Mouse (Mus musculus): Measurements from ENCODE around the gene Tmem115.

Tmem115 gene

DNA sequence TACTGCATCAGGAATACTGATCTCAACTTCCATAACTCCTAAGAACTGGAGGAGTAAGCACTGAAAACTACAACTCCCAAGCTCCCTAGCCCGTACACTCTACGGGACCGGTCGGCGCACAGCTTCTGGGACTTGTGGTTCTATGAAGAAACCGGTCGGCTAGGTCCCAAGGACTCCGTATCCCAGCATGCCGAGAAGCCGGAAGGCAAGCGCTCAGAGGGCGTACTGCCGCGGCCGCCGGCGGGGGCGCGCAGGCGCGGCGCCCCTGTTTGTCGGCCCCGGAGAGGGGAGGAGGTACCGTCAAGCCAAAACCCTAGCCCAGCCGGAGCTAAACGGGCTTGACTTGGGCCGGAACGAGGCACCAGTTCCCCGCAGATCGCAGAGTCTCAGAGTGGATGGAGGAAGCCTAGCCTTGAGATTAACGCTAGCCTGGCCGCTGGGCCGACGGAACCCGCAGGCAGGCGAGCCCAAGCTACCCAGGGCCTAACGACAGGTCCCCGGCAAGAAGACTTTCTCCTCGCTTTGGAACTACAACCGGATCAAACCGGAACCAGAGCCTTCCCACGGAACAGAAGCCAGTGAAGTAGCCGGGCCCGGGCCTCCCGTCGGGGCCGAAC lies at the start of gene Tmem115:
Tmem115 (plus strand) TSS at position 155 of the 617 bp plus-strand sequence.
- DNase-seq (ENCODE audit: low spot score), result peak; percentile 88

DNA sequence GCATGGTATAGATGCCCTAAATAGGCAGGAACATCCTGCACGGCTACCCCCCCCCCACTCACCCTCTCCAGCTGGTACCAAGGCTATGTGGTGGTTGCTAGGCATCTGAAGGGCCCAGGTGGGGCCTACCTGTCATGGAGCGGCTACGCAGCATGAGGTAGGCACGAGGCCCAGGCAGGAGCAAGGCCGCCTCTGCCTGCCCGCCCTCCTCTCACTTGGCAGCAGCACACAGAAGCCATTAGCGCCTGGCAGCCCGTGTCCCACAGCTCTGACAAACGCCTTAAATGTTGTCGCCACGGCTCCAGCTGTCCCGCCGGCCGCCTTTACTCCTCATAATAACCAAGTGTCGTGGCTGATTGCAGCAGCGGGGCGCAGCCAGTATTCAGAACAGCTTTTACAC lies 49.4 kb upstream of the Tmem115 start:
- no peak for DNase-seq (ENCODE audit: low spot score)

DNA sequence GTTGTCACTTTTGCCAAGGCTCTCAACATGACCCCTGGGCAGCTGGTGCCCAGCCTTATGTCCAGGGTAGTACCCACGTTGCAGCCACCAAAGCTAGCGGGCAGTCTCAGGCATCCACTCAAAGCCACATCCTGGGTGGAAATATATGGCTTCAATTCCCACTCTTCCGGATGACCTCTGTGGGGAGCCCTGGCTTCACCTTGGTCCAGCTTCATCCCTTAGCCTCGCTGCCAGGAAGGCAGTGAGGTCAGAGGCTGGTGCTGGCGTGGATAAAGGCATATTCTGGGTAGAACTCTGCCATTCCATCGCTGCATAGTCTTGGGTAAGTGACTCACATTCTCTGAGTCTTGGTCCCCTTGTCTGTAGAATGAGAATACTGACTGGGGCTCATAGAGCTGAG lies 49.0 kb upstream of the Tmem115 start:
- no peak for DNase-seq (ENCODE audit: low spot score)

DNA sequence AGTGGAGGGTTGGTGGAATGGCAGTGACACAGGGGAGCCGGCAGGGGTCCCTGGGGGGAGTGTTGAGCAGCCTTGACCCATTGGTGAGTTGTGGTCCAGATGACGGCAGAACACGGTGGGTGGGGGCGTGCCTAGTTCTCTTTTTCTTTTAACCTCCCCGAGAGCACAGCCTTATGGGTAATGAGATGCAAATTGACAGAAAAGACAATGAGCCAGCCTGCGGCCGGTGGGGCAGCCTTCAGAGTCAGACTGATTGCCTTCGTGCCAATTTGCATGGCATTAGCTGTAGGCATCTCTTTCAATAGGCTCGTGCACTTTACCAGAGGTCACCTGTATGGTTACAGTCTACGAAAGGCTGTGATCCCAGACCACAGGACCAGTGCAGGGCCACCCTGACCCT lies 47.7 kb upstream of the Tmem115 start:
- DNase-seq (ENCODE audit: low spot score), result no peak

DNA sequence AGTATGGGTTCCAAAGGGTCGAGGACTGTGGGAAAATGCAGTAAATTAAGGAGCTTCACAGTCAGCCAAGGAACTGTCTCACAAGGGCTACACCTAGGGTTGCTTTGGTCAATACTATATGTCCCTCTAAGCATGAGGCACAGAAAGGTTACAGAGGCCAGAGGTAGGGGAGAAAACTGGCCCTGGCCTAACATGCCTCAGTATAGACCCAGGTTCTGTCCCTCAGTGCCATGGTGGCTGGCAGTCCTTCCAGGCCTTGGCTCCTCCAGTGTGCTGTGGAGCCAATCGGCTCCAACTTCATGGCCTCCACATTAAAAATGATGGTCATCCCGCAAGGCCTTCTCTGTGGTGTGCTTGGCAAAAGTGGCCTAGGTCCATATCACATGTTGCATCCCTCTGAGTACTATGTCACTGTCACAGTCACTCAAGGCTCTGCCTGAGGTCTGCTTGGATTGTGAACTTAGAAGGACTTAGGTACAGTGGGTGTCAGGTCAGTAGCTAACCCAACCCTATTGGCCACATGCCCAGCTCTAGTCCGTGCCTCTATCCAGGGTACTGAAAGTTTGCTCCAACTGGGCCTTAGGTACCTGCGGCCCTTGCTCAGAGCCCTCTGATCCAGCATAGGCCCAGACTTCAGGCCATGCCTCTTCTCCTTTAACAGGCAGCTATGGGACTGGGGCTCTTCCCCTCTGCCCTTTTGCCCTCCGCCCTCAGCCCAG lies 47.1 kb upstream of the Tmem115 start:
- DNase-seq (ENCODE audit: low spot score), result peak; percentile 17

DNA sequence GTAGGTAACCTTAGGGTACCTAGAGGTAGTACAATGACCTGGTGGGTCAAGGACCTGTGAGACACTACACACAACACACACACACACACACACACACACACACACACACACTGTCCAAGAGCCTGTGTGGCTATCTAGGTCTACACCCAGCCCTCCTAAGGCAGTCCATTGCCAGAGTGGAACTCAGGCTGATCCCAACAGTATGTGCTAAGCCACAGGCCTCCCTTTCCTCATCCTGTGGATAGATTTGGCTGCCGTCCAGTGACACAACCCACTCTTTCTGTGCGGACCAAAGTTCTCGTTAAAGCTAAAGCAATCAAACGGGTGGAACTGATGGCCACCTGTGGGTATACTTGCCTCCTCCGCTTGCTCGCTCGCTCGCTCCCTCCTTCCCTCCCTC lies 43.6 kb upstream of the Tmem115 start:
- DNase-seq (ENCODE audit: low spot score), result no peak

DNA sequence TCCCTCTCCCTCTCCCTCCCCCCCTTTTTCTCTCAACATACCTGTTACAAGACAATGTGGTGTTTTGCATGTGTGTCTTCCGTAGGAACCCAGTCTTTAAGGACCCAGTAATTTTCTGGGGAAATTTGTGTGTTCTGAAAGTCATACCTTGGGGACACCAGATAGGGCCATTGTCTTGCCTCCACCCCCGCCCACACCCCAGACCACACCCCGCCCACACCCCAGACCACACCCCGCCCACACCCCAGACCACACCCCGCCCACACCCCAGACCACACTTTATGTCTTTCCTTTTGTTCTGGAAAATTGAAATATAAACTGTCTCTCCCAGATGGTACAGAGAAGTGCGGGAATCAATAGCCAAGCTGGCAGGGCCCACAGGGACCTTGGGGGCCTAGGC lies 43.1 kb upstream of the Tmem115 start:
- no peak for DNase-seq (ENCODE audit: low spot score)

DNA sequence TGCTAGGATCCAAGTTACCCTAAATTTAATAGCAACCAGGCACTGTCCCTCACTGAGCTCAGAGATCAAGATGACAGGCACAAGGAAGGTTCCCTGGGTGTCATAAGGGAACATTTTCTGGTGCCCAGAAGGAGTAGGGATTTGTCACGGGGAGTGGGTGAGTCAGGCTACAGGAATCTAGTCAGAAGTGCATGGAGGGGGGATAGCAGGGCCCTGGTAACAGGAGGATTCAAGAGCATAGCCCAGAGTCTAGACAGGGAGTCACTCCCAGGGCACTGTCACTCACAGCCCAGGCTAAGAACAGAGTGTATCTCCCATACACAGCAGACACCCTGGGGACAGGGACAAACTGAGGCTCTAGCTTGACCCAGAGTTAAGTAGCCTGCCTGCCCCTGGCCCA lies 40.2 kb upstream of the Tmem115 start:
- DNase-seq (ENCODE audit: low spot score), result no peak

DNA sequence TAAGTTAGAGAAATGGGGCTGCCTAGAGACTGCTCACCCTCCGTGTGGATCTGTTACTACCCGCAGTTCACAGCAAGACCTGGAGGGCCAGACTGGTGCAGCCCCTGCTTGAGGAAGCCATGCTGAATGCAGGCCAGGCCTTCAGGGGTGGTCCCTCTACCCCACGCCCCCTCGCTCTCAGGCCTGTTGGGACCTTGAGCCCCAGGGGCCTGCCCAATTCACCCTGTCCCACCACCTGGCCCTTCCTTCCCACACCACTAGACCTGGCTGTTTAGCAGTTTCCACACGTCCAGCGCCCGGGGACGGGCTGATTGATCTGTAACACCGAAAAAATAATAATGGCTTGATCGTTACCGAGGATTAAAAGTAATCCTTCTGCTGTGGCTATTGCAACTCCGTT lies 39.5 kb upstream of the Tmem115 start:
- DNase-seq (ENCODE audit: low spot score), result no peak

DNA sequence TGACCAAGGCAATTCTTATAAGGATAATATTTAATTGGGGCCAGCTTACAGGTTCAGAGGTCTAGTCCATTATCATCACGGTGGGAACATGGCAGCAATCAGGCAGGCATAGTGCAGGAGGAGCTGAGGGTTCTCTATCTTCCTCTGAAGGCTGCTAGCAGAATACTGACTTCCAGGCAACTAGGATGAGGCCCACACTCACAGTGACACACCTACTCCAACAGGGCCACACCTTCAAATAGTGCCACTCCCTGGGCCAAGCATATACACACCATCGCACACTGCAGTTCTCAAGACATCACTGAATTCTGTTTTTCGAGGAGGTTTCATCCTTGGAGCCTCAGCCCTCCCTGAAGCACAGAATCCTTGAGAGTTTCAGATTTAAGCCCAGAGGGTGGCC lies 37.4 kb upstream of the Tmem115 start:
- no peak for DNase-seq (ENCODE audit: low spot score)

DNA sequence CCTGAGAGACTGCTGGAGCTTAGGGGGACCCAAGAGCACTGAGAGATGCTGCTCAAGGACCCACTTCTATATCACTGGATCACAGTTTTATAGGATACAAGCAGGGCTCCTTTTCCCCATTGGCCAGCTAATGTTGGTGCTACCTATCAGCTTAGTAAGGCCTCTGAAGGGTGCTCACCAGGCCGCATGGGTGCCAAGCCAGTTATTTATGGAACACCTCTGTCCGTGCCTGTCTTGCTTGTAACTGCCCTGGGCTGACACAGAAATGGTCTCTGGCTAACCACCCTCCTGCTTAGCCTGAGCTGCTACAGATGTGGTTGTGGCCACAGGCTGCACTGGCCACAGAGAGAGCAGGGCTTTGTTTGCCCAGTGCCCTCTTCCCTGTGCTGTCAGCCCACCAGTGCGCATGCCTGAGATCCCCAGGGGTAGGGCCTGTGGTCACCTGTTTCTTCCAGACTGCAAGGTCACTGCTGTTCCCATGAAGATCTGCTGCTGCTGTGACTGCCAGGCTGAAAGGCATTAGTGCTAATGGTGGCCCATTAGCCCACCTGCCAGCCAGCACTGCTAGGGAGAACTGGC lies 32.9 kb upstream of the Tmem115 start:
- DNase-seq (ENCODE audit: low spot score), result no peak

DNA sequence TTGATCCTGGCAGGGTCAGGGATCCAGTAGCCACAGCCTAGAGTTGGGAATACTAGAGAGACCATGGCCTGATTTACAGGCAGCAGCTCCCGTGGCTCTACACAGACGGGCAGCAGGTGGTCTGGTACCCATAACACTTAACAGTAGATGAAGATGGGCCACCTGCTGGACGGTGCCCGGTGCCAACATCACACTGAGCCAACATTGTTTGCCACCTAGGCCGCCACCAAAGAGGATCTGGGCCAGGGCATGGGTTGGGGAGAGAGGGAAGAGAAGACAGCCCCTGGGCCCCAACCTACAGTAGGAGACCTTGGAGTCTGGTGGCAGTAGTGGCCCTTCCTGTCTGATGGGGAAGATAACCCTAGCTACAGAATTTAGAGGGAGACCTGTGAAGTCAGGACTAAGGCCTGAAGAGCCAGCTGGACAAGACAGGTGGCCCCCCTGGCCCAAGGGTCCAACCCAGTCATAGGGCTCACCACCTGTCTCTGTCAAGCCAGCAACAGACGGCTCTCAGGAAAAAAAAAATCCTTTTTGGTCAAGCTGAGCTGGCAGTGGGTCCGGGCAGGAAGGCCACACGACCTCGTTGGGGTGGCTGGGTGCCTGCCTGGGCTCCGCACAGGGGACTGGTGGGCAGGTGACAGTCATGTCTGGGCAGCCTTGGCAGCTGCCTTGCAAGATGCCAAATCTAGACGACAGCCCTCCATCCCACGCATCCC lies 31.5 kb upstream of the Tmem115 start:
- no peak for DNase-seq (ENCODE audit: low spot score)

DNA sequence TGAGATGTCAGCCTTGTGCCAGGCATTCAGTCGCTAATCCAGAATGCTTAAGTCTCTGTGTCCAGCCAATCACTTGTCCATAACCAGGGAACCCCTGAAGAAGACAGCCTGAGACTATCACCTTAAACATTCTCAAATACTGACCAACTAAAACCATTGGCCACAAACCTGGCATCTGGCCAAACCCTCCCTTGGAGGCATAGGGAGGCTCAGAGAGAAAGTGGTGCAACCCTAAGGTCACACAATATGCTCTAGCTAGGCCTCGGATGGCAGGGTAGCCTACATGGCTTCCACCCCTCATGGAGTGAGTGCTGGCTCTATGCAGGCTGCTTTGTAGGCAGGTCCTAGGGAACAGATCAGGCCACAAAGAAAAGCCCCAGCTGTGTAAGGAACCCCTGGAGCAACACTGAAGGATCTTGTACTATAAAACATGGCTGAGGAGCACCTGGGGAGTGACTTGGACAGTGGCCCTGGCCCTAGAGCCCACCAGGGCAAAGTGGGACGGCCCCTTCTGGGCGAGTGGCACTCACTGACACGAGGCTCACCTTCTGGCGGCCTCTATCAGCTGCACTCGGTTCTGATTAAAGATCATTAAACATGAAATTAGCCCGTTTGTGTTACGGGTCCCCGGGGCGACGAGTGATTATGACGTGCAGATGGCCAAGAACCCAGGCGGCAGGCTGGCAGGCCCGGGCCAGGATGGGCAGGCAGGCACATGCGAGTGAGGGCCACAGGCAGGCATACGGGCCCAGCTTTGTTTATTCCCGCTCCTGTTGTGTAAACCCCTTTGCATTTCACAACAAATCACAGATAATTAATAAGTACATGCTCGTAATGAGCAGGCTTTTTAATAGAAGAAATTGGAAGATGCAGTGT lies 28.8 kb upstream of the Tmem115 start:
- DNase-seq (ENCODE audit: low spot score), result no peak

DNA sequence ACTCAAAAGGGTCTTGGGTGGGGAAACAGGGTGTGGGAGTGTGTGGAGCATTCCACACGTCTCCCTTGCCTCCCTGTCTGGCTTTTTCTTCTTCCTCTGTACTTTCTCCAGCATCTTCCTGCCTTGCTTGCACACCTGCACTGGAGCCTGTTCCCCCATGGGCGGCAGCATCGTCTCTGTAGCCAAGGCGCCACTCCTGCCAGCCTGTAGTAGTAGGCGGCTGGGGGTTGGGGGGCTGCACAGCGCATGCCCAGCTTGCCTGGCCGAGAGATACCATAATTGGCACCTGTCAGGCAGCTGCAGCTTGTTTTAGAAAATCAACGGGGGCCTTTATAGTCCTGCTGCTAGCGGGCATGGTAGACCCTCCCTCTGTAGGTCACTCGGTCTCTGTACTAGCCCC lies 25.5 kb upstream of the Tmem115 start:
- DNase-seq (ENCODE audit: low spot score), result no peak

DNA sequence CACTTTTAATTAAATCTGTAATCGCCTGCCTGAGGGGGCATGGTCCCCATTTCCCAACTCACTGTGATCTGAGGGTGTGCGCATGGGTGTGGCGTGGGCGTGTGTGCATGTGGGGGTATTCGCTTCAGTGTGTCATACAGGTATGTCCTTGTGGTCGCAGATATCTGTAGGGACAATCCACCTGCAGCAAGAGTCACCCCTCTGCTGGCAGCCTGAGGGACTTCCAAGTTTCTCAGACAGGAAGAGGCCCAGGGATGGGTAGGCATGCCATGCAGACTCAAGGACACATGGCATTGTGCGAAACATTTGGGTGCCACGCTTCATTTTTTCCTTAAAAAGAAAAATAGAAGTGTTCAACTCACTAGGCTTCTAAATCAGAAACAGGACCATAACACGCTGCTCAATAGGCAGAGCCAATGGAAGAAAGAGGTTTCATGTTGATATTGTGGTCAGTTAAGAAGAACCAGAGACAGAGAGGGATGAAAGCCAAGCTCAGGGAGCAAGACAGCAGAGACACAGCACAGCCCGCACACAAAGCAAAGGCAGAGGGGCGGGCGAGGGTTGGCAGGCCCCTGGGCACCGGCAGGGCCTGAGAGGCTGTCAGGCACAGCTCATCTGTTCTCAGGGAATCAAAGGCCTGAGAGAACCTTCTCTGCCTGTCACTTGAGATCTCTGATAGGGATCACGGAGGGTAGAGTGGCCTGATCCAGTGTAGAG lies 23.2 kb upstream of the Tmem115 start:
- DNase-seq (ENCODE audit: low spot score), result no peak

DNA sequence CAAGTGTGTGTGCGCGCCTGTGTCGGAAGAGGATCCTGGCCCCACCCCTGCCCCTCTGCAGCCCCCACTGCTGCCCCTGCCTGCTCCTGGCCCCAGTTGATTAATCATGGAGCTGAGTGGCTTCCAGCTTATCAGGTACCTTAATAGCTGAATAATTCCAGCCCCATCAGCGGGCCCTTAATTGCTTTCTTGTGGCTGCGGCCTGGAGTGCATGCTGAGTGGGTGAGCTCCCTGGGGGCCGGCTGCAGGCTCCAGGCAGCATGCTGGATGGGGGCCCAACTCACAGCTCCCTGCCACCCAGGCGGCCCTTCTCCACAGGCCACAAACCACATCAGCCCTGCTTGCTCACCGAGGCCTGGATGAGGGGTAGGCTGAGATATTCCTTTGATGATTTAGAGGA lies 22.3 kb upstream of the Tmem115 start:
- DNase-seq (ENCODE audit: low spot score), result no peak

DNA sequence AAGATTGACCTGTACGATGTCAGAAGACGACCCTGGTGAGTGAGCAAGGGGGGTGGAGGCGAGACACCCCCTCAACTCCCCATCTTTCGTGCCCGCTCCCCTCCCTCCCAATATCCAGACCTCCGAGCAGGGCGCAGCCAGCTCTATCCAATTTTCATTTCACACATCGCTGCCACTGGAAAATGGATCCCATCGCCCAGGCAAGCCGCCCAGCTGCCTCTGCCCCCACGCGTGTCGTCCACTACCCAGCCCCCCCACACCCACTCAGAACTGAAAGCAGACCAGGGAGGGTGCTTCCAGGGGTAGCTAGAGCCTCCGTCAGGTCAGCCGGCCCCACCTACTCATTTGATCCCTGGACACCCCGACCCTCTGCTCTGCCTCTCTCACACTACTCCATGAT lies 21.4 kb upstream of the Tmem115 start:
- DNase-seq (ENCODE audit: low spot score), result no peak

DNA sequence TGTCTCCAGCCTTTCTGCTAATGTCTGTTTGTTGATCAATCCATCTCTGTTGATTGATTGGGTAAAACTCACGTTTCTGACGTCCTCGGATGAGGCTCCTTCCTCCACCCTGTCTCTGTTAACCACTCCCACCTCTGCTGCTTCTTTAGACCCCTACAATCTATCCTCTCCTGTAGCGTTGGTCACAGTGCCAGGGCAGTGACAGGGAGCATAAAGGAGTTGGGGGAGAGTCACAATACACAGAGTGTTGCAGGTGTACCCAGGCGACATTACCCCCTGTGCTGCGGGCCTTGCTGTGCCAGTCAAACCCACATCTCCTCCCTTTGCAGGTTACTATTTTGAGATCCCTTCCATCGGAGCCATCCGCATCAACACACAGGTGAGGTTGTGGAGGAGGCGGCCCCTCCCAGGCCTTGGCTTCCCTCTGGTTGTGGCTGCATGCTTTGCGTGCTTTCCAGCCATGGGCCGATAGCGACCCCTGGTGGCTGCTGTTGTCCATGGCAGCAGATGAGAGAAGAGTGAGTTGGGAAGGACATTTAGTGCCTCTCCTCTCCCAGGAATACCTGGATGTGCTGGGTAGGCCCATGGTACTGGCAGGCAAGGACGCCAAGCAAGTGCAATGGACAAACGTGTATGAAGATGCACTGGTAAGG lies 19.3 kb upstream of the Tmem115 start:
- DNase-seq (ENCODE audit: low spot score), result peak; percentile 74

DNA sequence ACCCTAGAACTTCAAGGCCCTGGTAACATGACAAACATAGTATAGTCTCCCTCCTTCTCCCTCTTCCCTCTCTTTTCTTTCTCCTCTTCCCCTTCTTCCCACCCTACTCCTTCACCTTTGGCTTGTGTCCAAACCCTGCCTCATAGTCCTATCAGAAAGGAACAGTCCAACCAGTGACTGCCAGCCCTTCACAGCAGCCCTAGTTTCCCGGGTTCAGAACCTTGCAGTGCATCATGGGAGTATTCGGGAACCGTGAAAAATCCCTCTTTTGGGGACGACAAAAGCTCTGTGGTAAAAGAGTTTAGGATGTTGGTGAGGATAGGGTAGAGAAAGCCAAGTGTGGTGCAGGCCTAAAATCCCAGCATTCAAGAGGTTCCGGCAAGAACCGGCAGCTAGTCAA lies 13.4 kb upstream of the Tmem115 start:
- DNase-seq (ENCODE audit: low spot score), result no peak

DNA sequence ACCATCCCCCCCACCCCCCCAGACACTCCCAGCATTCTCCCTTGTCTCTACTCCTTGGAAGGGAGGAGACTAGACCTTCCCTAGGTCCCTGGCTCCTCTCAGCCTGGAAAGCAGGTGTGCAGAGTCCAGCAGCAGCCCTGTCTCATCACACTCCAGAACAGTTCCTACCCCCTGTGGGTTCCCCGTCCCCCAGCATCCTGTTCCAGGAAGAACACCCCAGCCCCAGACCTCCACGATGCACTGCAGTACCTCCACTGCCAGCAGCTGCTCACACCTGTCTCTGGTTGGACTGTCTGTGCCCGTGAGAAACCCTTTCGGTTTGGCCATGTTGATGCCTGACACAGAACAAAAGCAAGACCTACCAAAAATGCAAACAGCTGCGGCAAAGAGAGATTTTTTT lies 12.6 kb upstream of the Tmem115 start:
- DNase-seq (ENCODE audit: low spot score), result no peak
